Mouse (Mus musculus) spleen, embryonic (tissue): ENCODE data around the gene Ahsg.
"Not testable (repeated sequence)": the region's sequence is repeated elsewhere in the genome, so short reads cannot be mapped to it uniquely, and the experiment has no call there.

Experiments
- CTCF ChIA-PET: fragments of 350-600 bp; sonication (Branson Sonifier 250); formaldehyde crosslinking; loops from one replicate; lab custom pipeline; 2022; lab: Charles Lee

Gene Ahsg

GRCm38 (mm10) chr16:22939120-22939695, 48.1 kb downstream of the Ahsg start:
- CTCF ChIA-PET, result no interaction called here

DNA sequence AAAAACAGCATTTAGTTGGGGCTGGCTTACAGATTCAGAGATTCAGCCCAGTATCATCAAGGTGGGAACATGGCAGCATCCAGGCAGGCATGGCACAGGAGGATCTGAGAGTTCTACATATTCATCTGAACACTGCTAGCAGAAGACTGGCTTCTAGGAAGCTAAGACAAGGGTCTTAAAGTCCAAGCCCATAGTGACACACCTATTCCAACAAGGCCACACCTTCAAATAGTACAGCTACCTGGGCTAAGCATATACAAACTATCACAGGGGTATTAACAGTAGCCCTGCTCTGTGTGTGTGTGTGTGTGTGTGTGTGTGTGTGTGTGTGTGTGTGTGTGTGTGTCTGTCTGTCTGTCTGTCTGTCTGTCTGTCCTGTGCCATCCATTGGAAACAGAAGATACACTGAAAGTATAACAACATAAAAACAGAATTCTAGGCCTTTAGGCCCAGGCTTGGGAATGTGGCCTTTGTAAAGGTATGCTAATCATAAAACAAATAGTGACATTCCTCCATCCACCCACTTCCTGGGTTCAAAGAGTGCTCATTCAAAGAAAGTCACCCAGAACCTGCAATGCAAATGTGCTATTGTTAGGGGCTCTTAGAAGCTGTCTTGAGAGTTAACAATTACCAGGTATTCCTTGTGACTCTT, 50.9 kb downstream of the Ahsg start:
- CTCF ChIA-PET, result not testable (repeated sequence)

DNA sequence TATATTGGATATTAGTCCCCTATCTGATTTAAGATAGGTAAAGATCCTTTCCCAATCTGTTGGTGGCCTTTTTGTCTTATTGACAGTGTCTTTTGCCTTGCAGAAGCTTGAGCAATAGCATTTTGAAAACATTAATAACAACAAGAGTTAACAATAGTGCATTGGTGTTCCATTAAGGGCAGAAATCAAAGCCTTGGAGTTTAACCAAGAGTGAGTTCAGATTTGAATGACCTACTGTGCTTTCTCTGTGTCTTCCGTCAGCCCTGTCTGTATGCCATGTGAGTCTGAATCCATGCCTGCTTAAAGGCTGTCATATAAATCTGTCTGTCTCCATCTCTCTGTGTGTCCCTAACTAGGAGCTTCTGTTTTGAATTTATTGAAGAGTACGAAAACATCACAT, 56.3 kb downstream of the Ahsg start:
- CTCF ChIA-PET, result no interaction called here
